Mouse (Mus musculus) right cerebral cortex, postnatal 36 days (tissue): ENCODE data around the gene Atp2b4.
A peak's percentile ranks its signal among the peaks of the same experiment; 100 is the strongest.
"Not testable (repeated sequence)": the region's sequence is repeated elsewhere in the genome, so short reads cannot be mapped to it uniquely, and the experiment has no call there.

ENCODE experiments used
- DNase-seq, 2 experiments: peaks; one replicate each; pipeline ENCODE4 v3.0.0; 2022; ENCODE audit warnings: low spot score in 2 of 2, mixed read lengths in 1 of 2

Atp2b4 gene

GRCm38 (mm10) chr1:133751621-133752020, 49.2 kb downstream of the Atp2b4 start:
- DNase-seq = no peak

GRCm38 (mm10) chr1:133749954-133750353, 50.9 kb downstream of the Atp2b4 start:
- DNase-seq = no peak

GRCm38 (mm10) chr1:133745078-133745495, 55.8 kb downstream of the Atp2b4 start:
- no peak for DNase-seq

- no peak for DNase-seq
Measured at GRCm38 (mm10) chr1:133744609-133745008, 56.2 kb downstream of the Atp2b4 start.

GRCm38 (mm10) chr1:133742517-133742916, 58.3 kb downstream of the Atp2b4 start:
- no peak for DNase-seq

GRCm38 (mm10) chr1:133741881-133742434, 58.9 kb downstream of the Atp2b4 start:
- no peak for DNase-seq

GRCm38 (mm10) chr1:133741171-133741570, 59.7 kb downstream of the Atp2b4 start:
- no peak for DNase-seq

GRCm38 (mm10) chr1:133736664-133737063, 64.2 kb downstream of the Atp2b4 start:
- DNase-seq = no peak

- DNase-seq = peak; percentile 38 to 58
Measured at GRCm38 (mm10) chr1:133735995-133736652, 64.7 kb downstream of the Atp2b4 start.

GRCm38 (mm10) chr1:133732814-133733213, 68.0 kb downstream of the Atp2b4 start:
- no peak for DNase-seq

- no peak for DNase-seq
Measured at GRCm38 (mm10) chr1:133728339-133728738, 72.5 kb downstream of the Atp2b4 start.

GRCm38 (mm10) chr1:133720342-133720741, 80.5 kb downstream of the Atp2b4 start:
- DNase-seq = no peak

- no peak for DNase-seq
Measured at GRCm38 (mm10) chr1:133718786-133719185, 82.1 kb downstream of the Atp2b4 start.

GRCm38 (mm10) chr1:133718296-133718695, 82.5 kb downstream of the Atp2b4 start:
- DNase-seq = no peak

- DNase-seq = no peak
Measured at GRCm38 (mm10) chr1:133716464-133716863, 84.4 kb downstream of the Atp2b4 start.

- no peak for DNase-seq
Measured at GRCm38 (mm10) chr1:133715191-133715590, 85.7 kb downstream of the Atp2b4 start.

GRCm38 (mm10) chr1:133713009-133713370, 87.9 kb downstream of the Atp2b4 start:
- DNase-seq = no peak

- peak in 1 of 2 experiments; percentile 23 for DNase-seq
Measured at GRCm38 (mm10) chr1:133712288-133713008, 88.4 kb downstream of the Atp2b4 start.

GRCm38 (mm10) chr1:133711376-133711775, 89.5 kb downstream of the Atp2b4 start:
- DNase-seq = no peak

GRCm38 (mm10) chr1:133710895-133711294, 89.9 kb downstream of the Atp2b4 start:
- DNase-seq = no peak

- DNase-seq = no peak
Measured at GRCm38 (mm10) chr1:133709292-133709691, 91.5 kb downstream of the Atp2b4 start.

- not testable (repeated sequence) for DNase-seq
Measured at GRCm38 (mm10) chr1:133701824-133702223, 99.0 kb downstream of the Atp2b4 start.
